Mouse (Mus musculus) ES-E14 (cell line): ENCODE results near the gene Ano6. TPM values are rescaled to one million over a fixed set of nuclear protein-coding genes. Genes with fewer than 3 reads are reported as not detected.

Experiments used
- DNase-seq: peaks from one replicate; pipeline ENCODE4 v3.0.0-alpha.2; 2013; ENCODE audit warnings: low read depth, low spot score
- H3K27ac ChIP-seq: 2 replicates; pipeline ENCODE4 v1.5.1; 2012; ENCODE audit warnings: low read depth, mild to moderate bottlenecking, low read length, moderate library complexity, mixed read lengths; ENCODE audit not compliant: poor library complexity, insufficient read depth, severe bottlenecking
- H3K36me3 ChIP-seq: 2 replicates; pipeline ENCODE4 v1.6.1; 2012; ENCODE audit warnings: mild to moderate bottlenecking, low read length, moderate library complexity, mixed read lengths; ENCODE audit not compliant: control insufficient read depth, poor library complexity, insufficient read depth, severe bottlenecking
- H3K4me1 ChIP-seq, 2 experiments: fragments of 150-350 bp in 1 of 2; sonication (generic) in 1 of 2; 2 replicates each; pipeline ENCODE4 v1.6.1; 2012; ENCODE audit warnings: low read length in 2 of 2, mild to moderate bottlenecking in 1 of 2, mixed read lengths in 1 of 2; ENCODE audit not compliant: control insufficient read depth in 2 of 2, insufficient read depth in 2 of 2, poor library complexity in 1 of 2
- H3K4me3 ChIP-seq, 2 experiments: fragments of 150-350 bp in 1 of 2; sonication (generic) in 1 of 2; 2 replicates each; pipeline ENCODE4 v1.5.1; 2012; ENCODE audit warnings: low read length in 2 of 2, low read depth in 1 of 2, mild to moderate bottlenecking in 1 of 2, mixed read lengths in 1 of 2; ENCODE audit not compliant: insufficient read depth in 1 of 2, poor library complexity in 1 of 2, severe bottlenecking in 1 of 2
- H3K9ac ChIP-seq: 2 replicates; pipeline ENCODE4 v1.6.1; 2012; ENCODE audit warnings: low read depth, mild to moderate bottlenecking, low read length, mixed read lengths; ENCODE audit not compliant: poor library complexity, insufficient read depth, severe bottlenecking
- H3K9me3 ChIP-seq: fragments of 150-350 bp; sonication (generic); 2 replicates; pipeline ENCODE4 v1.6.1; 2012; ENCODE audit warnings: low read depth, mild to moderate bottlenecking, low read length; ENCODE audit not compliant: control insufficient read depth, insufficient read depth
- CHD2 ChIP-seq: IDR thresholded peaks from 2 replicates; pipeline ENCODE4 v1.6.1; 2014; ENCODE audit warnings: mild to moderate bottlenecking, low read depth, low read length, inconsistent platforms
- HCFC1 ChIP-seq: IDR thresholded peaks from 2 replicates; pipeline ENCODE4 v1.6.1; 2012; ENCODE audit warnings: low read length, inconsistent platforms, borderline replicate concordance; ENCODE audit not compliant: insufficient read depth
- MAFK ChIP-seq: IDR thresholded peaks from 2 replicates; pipeline ENCODE4 v1.6.1; 2014; ENCODE audit warnings: mild to moderate bottlenecking, low read depth, low read length, inconsistent platforms; ENCODE audit not compliant: insufficient read depth
- ZC3H11A ChIP-seq: IDR thresholded peaks from 2 replicates; pipeline ENCODE4 v1.6.1; 2012; ENCODE audit warnings: low read depth, mild to moderate bottlenecking, inconsistent platforms, low read length, borderline replicate concordance
- ZNF384 ChIP-seq: IDR thresholded peaks from 2 replicates; pipeline ENCODE4 v1.6.1; 2012; ENCODE audit warnings: low read depth, low read length, inconsistent platforms
- in situ Hi-C, 2 experiments: fragments of 600-800 bp; cut with MboI; formaldehyde crosslinking; loops; one replicate each; pipeline ENCODE4 v1.15.1; 2025; ENCODE audit warnings: low sequenced_read_pairs in 2 of 2, inconsistent platforms in 1 of 2; ENCODE audit not compliant: unreplicated experiment in 2 of 2
- total RNA-seq: library from RNA; depleted of rRNA; stranded (reverse); fragments of 300-350 nt; gene quantifications from 2 replicates; pipeline ENCODE4 v1.2.3, GENCODE M21; 2012

Ano6 gene
- total RNA-seq, 1 experiment: 48.6 TPM

- in situ Hi-C loops: no loop called here
- H3K4me1 ChIP-seq: peaks cover 0 to 7% of the 10 kb centered on the region in 2 experiments; a peak in 1 of 4 replicates
- no peak overlapping the region for H3K9ac ChIP-seq
- H3K36me3 ChIP-seq: no peaks in the 10 kb centered on the region
- H3K4me3 ChIP-seq: no peak overlapping the region
- H3K9me3 ChIP-seq: no peaks in the 10 kb centered on the region
- no peak for TF ChIP-seq HCFC1
- TF ChIP-seq ZC3H11A: no peak
- TF ChIP-seq ZNF384: no peak
- no peak overlapping the region for H3K27ac ChIP-seq
- no peak for DNase-seq
Observed at GRCm38 (mm10) chr15:95792261-95793260, 1.9 kb downstream of the Ano6 start.

DNA sequence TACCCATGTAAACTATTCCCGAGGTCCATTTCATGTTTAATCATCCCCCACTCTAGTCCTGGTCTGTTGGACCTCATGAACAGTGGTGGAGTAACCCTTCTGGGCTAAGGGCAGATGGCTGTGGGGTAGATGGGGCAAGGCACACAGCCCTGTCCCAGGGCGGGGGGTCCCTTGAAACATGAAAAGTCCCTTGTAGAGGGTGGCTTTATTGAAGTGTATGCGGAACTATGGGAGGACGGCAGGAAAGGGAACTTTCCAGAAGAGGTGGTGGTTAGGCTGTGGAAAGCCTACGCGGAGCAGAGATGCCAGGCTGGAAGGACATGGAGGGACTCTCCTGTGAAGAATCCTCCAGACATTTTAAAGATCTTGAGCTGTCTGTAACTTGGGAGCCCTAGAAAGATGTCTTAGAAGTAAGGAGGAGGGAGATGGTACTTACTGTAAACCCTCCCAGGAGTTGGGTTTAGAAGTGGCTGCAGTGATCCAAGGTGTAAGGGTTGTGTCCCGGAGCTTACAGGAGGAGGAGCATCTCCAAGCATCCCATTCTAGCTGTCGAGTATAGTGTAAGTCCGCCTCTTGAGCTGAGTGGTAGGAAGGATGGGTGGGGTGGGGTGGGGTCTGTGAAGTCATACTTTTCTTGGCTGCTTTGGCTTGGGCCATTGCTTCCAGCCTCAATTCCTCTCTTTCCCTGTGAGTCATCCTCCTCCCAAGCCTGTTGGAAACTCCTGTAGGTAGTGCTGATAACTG, 3.3 kb downstream of the Ano6 start:
- no peak for DNase-seq
- in situ Hi-C loops: no loop called here
- no peaks in the 10 kb centered on the region for H3K36me3 ChIP-seq

GRCm38 (mm10) chr15:95794611-95795565, 4.2 kb downstream of the Ano6 start:
- TF ChIP-seq HCFC1 (no peak), ZC3H11A (no peak), CHD2 (no peak), MAFK (no peak), ZNF384 (no peak)
- Histone ChIP-seq H3K9ac (no peak overlapping the region), H3K9me3 (no peaks in the 10 kb centered on the region), H3K27ac (no peak overlapping the region), H3K4me3 (no peak overlapping the region), H3K4me1 (peaks cover 0 to 6% of the 10 kb centered on the region in 2 experiments; a peak in 1 of 4 replicates), H3K36me3 (no peaks in the 10 kb centered on the region; the same call in 1 of the 2 replicates)
- in situ Hi-C loops: no loop called here
- DNase-seq: no peak

More for the DNA sequence above, 3.3 kb downstream of the Ano6 start:
- H3K9me3 ChIP-seq: no peaks in the 10 kb centered on the region
- H3K4me3 ChIP-seq: no peak overlapping the region
- H3K9ac ChIP-seq: no peak overlapping the region
- H3K27ac ChIP-seq: no peak overlapping the region
- TF ChIP-seq MAFK (no peak), HCFC1 (no peak), ZC3H11A (no peak), CHD2 (no peak)
- peaks cover 0 to 4% of the 10 kb centered on the region in 2 experiments; a peak in 1 of 4 replicates for H3K4me1 ChIP-seq

- in situ Hi-C loops: no loop called here
- Histone ChIP-seq H3K9ac (no peak overlapping the region), H3K36me3 (peaks cover 2% of the 10 kb centered on the region; the same call in 1 of the 2 replicates), H3K4me3 (no peak overlapping the region), H3K4me1 (peaks cover 0 to 9% of the 10 kb centered on the region in 2 experiments; a peak in 1 of 4 replicates), H3K27ac (no peak overlapping the region), H3K9me3 (no peaks in the 10 kb centered on the region)
- no peak for DNase-seq
- no peak for TF ChIP-seq HCFC1
- TF ChIP-seq ZNF384: no peak
Observed at GRCm38 (mm10) chr15:95796062-95796461, 5.4 kb downstream of the Ano6 start.
